Mouse (Mus musculus) embryonic fibroblast, embryonic 13.5 days (primary cell): ENCODE results near the gene Ndufa5.

ENCODE experiments used
- CTCF ChIP-seq: IDR thresholded peaks from 2 replicates; pipeline ENCODE4 v1.5.1; 2011; ENCODE audit warnings: mild to moderate bottlenecking, control low read depth, low read length, moderate library complexity, borderline replicate concordance; ENCODE audit not compliant: insufficient read depth
- POLR2A ChIP-seq: IDR thresholded peaks from 2 replicates; pipeline ENCODE4 v1.6.1; 2011; ENCODE audit warnings: low read depth, mild to moderate bottlenecking, control low read depth, low read length, moderate library complexity

DNA sequence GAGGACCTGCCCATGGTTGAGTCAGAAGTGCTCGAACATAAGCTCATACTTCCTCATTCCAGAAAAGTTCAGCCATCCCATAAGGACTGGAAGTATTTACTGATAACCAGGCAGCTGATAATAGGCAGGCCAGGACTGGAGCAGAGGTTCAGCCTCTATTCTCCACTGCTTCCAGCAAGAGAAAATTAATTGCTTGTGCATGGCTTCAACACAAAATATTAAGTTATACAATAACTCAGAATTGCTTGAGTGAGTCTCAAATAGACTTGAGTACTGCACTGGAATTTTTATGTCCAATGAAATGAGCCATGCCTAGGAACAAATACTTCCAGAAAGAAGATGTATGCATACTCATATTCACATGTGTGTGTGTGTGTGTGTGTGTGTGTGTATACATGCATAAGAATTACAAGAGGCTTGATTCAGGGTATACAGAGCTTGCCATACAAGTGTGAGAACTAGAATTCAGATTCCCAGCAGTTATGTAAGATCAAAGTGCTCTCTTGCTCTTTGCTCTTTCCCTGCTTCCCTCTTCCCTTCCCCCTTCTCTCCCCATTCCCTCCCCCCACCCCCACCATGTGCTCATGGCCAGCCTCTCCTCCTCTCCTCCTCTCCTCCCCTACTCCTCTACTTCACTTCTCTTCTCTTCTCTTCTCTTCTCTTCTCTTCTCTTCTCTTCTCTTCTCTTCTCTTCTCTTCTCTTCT lies 19.1 kb upstream of the Ndufa5 start:
- TF ChIP-seq CTCF, result no peak
- TF ChIP-seq POLR2A, result no peak
